Mouse (Mus musculus) kidney, adult 18-20 months (tissue): ENCODE results near the gene Slc10a7.

Experiments
- DNase-seq: peaks from one replicate; pipeline ENCODE4 v3.0.0; 2021

Gene Slc10a7

DNA sequence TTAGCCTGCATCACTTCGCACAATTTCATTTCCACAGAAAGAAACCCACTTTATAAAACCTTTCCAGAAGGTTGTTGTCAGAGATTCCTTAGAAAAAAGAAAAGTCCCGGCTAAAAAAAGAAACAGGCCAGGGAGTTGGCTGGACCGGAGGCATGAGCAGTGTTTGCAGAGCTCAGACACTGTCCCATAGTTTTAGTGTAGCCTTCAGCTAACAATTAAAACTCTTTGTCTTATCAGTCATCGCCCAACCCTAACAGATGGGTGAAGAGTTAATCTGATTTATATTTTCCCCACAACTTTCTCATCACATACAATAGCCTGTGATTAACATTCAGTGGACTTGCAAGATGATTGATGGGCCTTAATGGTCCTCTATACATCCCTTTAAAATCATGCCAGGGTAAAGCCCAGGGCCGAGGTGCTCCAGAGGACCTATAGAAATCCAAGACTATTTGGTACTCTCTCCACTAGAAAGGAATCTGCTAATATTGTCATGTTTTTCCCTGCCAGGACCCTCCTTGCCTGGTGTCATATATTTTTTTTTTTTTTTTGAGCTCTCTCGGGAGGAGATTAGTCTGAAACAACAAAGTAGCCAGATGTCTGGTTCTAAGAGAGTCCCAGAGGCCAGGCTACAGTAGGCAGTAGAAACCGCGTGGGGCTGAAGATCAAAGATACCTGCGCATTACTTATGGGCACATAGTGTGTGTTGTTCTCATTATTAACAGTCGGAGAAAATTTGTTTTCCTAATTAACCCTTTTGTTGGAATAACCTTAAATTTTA lies 41.0 kb downstream of the Slc10a7 start:
- DNase-seq: no peak

DNA sequence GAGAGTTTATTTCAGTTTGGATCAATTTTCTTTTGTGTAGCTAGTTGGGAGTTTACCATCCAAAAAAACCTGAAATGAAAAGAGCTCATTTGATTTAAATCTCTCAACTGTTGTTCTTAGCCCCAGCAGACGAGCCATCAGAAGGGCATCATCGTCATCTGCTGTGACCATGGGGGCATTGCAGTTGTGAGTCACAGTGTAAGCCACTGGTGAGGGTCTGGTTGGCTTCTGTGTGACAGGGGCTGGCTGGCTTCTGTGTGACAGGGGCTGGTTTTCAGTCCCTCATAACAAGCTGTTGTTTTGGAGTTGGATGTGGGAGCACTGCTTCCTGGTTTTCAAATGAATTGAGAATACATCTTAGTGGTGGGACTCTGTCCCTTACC lies 41.6 kb downstream of the Slc10a7 start:
- no peak for DNase-seq

DNA sequence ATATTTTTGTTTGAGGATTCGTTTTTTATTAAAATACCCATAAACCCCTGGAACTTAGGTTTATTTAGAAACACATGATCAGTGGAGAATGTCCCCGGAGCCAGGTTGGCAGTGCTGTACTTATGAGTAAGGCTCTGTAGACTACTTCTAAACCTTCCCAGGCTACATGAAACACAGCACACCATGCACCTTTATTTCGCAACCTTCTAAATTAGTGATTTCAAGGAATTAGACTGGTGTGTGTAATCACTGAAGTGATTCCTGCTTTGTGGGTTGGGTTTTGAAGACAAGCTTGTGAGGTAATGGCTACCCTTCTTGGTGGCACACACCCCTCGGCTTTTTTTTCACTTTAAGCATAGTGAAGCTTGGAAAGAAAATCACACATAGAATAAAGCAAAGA lies 46.7 kb downstream of the Slc10a7 start:
- DNase-seq: no peak

DNA sequence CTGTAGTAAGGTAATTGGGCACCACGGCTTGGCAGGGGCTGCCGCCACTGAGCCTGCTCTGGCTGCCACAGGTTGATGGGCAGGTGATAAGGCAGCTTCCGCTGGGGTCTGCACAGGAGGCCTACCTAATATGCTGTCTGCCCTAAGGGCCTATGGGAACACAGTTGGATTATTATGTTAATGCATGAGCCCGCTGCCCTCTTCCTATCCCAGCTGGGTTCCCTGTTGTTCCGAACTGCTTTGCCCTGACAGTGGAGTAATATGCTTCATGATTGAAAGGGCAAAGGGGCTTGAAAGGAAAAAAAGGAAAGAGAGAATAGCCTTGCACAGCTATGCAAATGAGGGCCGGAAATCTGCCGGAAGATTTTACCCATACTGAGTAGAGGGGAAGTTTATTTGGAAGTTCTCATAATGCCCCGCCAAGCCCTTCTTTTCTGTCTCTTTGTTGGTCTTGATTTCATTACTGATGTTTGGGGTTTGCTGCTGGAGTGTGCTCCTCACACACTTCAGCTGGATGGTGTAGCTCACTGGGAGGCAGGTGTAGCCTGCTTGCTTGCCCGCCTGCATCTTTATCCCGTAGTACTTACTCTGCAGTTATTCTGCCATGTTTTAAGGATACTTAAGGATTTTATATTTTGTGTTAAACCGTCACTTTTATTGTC lies 47.8 kb downstream of the Slc10a7 start:
- DNase-seq: no peak

DNA sequence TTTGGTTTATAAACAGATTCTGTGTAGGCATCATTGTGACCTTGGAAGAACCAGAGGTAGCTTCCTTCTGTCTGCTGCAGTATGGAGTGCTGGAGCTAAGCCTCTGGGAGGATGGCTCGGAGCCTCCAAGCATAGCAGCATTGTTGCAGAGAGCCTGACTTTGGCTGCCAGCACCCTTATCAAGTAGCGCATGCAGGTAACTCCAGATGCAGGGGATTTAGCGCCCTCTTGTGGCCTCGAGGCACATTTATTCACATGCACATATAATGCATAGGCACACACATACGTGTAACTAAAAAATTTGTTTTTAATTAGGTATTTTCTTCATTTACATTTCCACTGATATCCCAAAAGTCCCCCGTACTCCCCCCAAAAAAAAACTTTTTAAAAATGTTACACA lies 52.5 kb downstream of the Slc10a7 start:
- DNase-seq: no peak

DNA sequence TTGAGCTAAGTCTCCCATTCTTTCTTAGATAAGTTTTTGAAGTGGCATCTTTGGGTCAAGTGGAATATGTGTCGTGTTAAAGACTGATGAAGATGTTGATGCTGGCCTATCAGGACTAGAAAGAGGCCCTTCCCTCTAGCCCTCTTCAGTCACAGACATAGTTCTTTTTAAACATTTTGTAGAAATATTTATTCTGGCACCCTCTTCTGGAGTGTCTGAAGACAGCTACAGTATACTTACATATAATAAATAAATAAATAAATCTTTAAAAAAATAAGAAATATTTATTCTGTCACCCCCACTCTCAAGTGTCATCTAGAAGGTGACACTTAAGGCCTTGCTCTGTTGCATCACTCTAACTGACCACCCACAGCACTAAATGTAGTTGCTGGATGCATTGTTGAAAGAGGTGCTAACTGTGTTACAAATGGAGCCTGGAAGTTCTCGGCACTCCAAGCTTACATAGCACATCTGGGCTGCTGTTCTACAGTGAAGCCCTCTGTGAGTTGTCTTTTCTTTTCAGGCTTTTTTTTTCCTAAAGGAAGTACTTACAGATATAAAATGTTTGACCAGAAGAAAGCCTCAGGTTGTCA lies 54.4 kb downstream of the Slc10a7 start:
- DNase-seq: no peak

DNA sequence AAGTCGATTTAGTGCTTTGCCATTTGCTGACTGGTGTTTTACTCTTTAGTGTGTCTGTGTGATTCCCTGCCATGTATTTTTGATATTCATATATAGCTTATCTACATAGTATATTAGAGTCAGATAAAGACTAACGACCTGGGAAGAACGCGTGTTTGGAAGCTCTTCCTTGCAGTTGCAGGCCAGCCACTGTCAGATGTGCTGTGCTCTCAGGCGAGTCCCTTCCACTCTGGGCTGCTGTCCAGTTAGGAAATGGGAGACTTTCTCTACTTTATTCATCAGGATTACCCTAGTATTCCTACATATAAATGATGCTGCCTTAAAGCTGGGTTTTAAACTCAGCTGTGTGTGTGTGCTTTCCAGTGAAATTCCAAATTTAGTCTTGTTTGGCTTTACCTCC lies 55.1 kb downstream of the Slc10a7 start:
- no peak for DNase-seq

DNA sequence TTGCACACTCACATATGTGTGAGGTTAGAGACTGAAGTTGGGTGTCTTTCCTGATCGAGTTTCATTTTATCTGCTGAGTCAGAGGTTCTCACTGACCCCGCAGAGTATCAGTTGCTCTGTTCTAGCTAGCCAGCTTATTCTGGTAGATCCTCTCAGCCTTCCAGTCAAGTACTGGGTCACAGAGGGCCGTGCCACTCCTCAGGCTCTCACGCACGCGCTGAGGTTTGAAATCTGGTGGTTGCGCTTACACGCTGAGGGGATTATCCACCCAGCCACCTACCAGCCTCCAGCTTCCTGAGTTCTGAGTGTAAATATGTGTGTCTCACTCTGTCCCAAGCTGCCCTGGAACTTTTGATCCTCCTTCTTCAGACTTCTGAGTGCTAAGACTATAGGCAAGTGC lies 59.0 kb downstream of the Slc10a7 start:
- DNase-seq: no peak

DNA sequence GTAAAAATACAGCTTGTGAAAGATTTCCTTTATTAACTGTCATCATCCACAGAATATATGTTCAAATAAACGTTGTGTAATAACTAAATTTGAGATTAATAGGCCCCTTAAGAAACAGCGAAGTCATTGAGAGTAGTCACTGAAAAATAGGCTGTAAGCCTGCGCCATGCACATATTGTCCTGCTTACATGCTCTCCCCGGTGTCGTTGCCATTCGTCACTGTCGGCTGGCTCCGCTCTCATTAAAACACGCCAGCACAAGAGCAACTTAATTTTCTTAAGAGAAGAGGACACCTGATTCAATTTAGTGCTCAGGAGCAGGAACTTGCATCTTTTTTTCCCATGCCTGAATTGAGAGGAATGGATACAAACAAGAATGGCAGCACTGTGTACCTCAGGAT lies 62.4 kb downstream of the Slc10a7 start:
- DNase-seq: no peak

DNA sequence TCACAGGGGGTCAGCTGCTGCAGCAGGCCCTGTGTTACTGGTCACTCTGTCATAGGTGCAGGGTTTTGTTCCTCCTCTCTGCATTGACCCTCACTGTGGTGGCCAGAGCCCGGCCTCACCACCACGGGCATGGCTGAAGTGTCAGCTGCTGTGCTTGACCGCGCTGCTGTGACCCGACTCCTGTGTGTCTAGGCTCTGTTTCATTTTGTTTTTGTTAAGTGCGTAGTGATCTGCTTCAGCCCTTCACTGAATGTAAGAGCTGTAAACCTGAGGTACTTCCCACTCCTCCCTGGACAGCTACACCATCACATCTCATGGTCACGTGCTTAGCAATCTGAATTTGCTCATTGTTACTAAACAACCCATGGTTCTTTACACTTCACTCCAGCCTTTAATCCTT lies 65.1 kb downstream of the Slc10a7 start:
- DNase-seq: no peak

DNA sequence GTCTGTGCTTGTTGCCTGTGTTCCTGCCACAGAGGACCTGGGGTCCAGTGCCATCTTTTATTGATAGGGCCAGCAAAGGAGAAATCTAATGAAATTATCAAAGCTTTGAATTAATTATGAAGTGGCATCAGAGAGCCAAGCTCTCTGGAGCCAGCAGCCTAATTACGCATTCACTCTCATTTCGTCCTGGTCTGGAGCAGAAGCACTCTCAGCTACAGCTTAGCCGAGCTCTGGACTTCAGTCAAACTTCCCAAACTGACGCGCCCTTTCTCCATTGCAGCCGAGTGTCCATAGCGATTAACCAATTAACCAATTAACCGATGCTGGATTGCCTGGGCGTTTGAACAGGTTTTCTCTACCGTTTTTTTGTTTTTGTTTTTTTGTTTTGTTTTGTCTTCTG lies 68.4 kb downstream of the Slc10a7 start:
- no peak for DNase-seq

DNA sequence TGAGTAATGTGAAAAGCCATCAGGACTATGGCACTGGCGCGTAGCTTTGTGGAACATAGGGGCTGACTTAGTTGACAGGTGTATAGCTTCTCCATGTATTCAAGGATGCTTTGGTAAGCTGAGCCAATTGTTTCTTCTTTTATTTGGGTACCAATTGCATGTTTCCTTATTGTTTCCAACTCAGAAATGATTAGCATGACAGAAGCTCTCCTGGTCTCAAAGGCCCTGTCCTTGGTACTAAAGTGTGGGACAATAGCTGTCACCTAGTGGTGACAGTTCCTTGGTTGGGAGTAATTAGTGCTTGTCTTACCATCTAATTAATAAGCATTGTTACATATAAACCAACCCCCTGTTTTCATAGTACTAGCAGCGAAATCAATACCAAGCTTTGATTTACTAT lies 68.9 kb downstream of the Slc10a7 start:
- DNase-seq: no peak

DNA sequence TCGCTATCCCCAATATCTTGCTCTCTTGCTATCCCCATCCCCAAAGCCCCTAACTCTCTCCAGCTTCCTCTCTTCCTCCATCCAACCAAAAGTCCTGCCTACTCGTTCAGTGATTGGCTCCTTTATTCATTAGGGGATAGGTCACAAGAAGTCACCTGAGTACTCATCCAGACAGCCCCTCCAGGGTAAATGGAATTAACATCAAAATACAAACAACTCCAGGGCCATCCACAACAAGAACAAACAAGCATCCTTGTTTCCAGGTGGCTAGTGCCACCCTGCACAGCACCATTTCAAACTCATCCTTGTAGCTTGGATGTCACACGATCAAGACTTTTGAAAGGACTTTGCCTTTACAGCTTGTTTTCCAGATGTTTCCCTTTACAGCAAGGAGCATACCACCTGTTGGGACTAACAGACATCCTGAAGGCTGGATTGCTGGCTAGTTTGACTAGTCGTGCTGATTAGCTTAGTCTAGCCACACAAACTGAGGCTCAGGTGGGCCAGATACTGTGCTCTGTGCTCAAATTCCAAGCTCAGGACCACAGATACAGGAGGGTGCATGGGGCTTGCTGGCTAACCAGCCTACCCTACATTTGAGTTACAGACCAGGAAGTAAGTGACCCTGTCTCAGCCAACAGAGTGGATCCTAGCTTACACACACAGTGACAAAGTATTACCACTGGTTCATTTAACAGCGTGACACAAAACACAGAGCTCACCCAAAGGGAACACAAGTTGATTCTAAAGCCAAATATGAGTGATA lies 75.0 kb downstream of the Slc10a7 start:
- no peak for DNase-seq

DNA sequence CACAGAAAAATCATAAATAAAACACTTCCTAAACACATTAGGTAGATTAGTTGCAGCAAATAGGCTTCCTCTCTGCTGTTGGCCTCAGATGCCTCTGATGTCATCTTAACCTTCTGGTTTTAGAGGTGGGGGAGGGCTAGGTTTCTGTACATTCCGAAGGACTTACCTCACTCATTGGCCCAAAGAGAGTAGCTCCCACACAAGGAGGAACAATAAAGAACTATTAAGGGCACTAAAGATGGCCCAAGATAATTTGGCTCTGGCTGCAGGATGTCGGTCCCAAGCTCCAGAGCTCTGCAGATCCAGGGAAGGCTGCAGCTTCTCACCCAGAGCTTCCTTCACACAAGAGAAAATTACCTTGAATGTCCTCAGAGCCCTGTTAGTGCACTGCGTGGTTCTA lies 75.7 kb downstream of the Slc10a7 start:
- DNase-seq: no peak

DNA sequence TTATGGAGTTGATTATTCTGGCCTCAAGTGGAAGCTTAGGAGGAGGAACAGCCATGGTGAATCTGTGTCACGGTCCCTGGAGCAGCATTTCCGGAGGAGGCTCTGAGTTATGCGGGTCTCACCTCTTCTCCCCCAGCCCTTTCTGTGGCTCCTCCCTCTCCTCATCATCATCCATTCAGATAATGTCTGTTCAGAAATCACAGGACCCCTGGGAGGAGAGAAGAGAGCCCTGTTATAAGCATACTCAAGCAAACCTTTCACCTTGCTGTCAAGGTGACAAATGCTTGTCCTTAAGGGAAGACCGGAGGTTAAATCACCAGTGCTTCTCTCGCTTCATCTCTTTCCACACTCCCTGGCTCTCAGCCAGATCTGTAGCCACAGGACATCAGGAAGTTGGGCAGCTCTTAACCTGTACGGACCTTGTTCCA lies 86.3 kb downstream of the Slc10a7 start:
- no peak for DNase-seq

DNA sequence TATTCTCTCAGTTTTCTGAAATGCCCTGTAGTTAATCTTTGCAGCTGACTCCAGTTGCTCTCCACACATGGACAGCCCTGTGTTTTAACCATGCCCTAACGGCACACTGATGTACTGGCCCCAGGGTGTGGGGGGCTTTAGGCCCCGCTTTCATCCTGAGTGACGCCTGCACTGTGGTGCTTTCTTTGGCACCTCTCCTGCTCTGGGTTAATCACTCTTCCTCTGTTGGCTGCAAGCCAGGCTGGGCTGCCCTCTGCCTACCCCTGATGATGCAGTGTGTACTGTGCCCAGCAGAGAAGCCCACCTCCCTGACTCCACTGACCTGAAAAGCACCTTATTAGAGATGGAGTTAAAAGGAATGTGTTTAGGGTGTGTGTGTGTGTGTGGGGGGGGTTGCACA lies 89.1 kb downstream of the Slc10a7 start:
- peak; percentile 28 for DNase-seq

DNA sequence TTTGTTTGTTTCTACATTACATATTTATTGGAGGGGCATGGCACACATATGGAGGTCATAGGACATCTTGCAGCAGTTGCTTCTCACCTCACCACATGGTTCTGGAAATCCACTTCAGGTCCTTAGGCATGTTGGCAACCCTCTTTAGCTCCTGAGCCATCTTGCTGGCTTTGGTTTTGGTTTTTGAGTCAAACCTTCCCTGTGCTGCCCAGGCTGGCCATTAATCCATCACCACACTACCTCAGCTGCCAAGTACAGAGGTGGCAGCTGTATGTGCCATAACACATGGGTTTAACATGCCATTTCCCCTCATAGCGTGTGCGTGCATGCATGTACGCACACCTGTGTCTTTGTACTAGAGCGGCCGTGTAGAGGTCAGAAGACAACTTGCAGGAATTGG lies 93.9 kb downstream of the Slc10a7 start:
- DNase-seq: no peak

DNA sequence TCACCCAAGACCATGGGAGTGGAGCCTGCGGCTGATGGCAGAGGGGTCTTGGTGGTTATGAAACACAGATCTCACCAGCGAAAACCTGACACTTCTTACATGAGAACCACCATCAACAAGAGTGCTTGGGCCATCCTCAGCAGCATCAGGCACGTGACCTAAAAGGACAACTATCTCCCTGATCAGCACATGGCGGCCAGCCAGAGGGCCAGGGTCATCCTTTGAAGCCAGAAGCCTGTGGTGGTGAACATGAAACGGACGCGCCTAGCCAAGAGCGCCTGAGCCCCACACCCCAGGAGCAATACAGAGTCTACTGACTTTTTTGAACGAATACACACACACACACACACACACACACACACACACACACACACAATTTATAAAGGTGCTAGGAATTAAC lies 95.3 kb downstream of the Slc10a7 start:
- DNase-seq: no peak

DNA sequence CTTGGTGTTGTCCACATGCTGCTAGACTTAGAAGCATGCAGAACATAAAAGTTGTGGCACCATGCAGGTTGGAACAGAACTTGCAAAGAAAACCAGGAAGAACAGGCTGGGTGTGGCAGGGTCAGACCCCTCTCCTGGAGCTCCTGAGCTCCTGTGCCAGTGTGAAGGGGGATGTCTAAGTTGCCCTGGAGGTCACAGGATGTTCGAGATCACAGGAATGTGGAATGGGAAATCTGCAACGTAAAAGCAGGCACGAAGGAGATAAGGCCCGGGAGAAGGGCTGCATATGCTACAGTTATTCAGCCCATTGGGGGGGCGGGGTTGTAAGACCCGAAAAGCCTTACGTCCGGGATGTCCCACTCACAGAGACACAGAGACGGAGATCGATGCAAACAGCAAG lies 100.2 kb downstream of the Slc10a7 start:
- DNase-seq: no peak

DNA sequence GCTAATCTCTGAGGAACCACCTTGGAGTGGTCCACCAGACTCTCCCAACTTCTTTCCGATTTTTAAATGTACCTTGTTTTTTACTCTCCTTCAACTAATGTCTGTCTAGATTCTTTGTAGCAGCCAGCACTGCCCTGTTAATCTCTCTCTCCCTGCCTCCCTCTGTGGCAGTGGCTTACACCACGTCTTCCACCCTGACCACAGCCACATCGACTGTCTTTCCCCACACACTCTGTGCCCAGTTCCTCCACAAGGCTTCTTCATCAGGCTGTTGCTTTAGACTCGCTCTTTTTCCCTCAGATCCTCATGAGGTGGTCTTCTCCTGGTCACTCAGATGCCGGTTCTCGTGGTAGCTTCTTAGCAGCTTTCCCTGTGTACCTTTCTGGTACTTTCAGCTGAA lies 101.9 kb downstream of the Slc10a7 start:
- no peak for DNase-seq

DNA sequence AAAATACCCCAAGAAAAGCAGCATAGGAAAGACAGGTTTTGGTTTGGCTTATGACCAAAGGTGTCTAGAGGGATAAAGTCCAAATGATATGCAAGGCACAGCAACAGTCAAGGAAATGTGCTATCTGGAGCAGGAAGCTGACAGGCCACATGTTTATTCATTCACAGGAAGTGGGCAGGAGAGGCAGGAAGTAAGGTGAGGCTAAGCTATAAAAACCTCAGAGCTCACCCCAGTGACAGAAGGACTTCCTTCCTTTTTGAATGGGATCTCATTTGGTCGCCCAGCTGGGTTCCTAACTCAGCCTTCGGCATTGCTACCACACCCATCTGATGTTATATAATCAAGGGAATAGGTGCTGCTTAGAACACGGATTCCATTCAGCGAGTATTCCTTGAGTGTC lies 113.2 kb downstream of the Slc10a7 start:
- no peak for DNase-seq

DNA sequence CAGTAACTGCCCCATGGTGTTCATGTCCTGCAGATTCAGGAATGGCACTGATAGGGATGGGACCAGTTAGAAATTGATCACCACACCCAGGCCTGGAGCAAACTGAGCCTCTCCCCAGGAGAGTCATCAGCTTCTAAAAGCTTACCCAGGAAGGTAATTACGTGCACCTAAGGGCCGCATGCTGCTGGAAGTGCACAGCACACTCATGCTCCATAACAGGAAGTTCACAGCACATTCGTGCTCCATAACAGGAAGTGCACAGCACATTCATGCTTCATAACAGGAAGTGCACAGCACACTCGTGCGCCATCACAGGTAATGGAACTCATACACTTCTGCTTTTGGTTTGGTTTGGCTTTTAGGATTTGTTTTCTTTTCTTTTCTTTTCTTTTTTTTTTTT lies 114.8 kb downstream of the Slc10a7 start:
- no peak for DNase-seq

DNA sequence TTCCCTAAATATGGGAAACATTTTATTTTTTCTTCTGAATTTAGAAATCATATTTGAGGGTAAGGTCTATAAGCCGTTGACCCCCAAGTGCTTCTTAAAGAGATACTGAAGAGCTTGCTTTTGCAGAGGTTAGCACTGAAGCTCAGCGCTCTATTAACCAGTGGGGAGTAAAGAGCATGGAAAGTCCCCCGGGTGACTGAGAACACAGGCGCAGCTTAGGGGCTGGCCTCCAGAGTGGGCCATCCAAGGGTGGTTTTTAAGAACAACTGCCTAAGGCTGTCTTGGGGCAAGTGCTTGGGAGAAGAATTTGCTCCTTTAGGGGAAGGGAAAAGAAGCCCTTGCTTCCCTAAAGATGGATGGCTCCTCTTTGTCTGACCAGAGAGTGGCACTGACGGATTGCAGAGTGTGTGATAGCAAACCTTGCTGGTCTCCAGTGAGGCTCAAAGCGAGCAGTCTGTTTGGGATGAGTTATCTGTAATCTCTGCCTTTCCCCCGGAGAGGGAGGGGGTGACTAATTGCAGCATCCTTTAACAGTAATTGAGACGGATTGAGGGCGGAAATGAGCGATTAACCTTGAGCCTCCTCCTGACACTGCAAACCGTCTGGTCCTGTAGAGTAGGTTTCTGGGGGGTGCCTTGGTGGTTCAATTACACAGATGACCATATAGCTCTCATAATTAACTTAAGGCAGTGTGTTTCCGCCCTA lies 115.7 kb downstream of the Slc10a7 start:
- DNase-seq: no peak
